Mouse (Mus musculus) right cerebral cortex, postnatal 14 days (tissue): ENCODE measurements around the gene Elmo1.

ENCODE experiments used
- DNase-seq: peaks from one replicate; pipeline ENCODE4 v3.0.0; 2022

Gene Elmo1

GRCm38 (mm10) chr13:20490860-20491594 lies 400.6 kb downstream of the Elmo1 start:
- DNase-seq = no peak

GRCm38 (mm10) chr13:20491666-20492065 lies 401.3 kb downstream of the Elmo1 start:
- DNase-seq = no peak

GRCm38 (mm10) chr13:20494047-20494739 lies 403.8 kb downstream of the Elmo1 start:
- no peak for DNase-seq

GRCm38 (mm10) chr13:20501923-20502322 lies 411.5 kb downstream of the Elmo1 start:
- DNase-seq = no peak

GRCm38 (mm10) chr13:20503371-20503770 lies 413.0 kb downstream of the Elmo1 start:
- no peak for DNase-seq

- DNase-seq = no peak
These were observed 417.2 kb downstream of the Elmo1 start for GRCm38 (mm10) chr13:20507381-20508129.

- DNase-seq = no peak
These were observed 420.6 kb downstream of the Elmo1 start for GRCm38 (mm10) chr13:20511026-20511425.

GRCm38 (mm10) chr13:20512317-20513240 lies 422.2 kb downstream of the Elmo1 start:
- no peak for DNase-seq

GRCm38 (mm10) chr13:20514721-20515120 lies 424.3 kb downstream of the Elmo1 start:
- DNase-seq = no peak

GRCm38 (mm10) chr13:20516096-20516495 lies 425.7 kb downstream of the Elmo1 start:
- DNase-seq = no peak

GRCm38 (mm10) chr13:20517702-20518101 lies 427.3 kb downstream of the Elmo1 start:
- no peak for DNase-seq

- no peak for DNase-seq
These were observed 431.1 kb downstream of the Elmo1 start for GRCm38 (mm10) chr13:20521492-20521891.

GRCm38 (mm10) chr13:20523671-20524070 lies 433.3 kb downstream of the Elmo1 start:
- DNase-seq = no peak

GRCm38 (mm10) chr13:20525844-20526243 lies 435.4 kb downstream of the Elmo1 start:
- no peak for DNase-seq

GRCm38 (mm10) chr13:20537053-20537452 lies 446.7 kb downstream of the Elmo1 start:
- no peak for DNase-seq

- no peak for DNase-seq
These were observed 447.1 kb downstream of the Elmo1 start for GRCm38 (mm10) chr13:20537487-20537886.

- DNase-seq = peak; percentile 45
These were observed 448.0 kb downstream of the Elmo1 start for GRCm38 (mm10) chr13:20538216-20539070.

GRCm38 (mm10) chr13:20539631-20540030 lies 449.2 kb downstream of the Elmo1 start:
- DNase-seq = no peak

GRCm38 (mm10) chr13:20546568-20547204 lies 456.3 kb downstream of the Elmo1 start:
- no peak for DNase-seq

GRCm38 (mm10) chr13:20549983-20550382 lies 459.6 kb downstream of the Elmo1 start:
- DNase-seq = no peak

GRCm38 (mm10) chr13:20551559-20551958 lies 461.2 kb downstream of the Elmo1 start:
- DNase-seq = no peak
